Mouse (Mus musculus): ENCODE measurements around the gene Snai1. TPM values are rescaled to one million over a fixed set of nuclear protein-coding genes. Genes with fewer than 3 reads are reported as not detected.

Snai1 gene
- total RNA-seq, 2 experiments from 2014 or later, result 0.50 to 0.94 TPM

- no peak for DNase-seq
These were observed 18.3 kb upstream of the Snai1 start for GRCm38 (mm10) chr2:167519606-167520252.

- no peak for DNase-seq
These were observed 9.7 kb upstream of the Snai1 start for GRCm38 (mm10) chr2:167528278-167528677.

- no peak for DNase-seq
These were observed 8.0 kb upstream of the Snai1 start for GRCm38 (mm10) chr2:167529935-167530513.

- no peak for DNase-seq
These were observed 7.5 kb upstream of the Snai1 start for GRCm38 (mm10) chr2:167530536-167530935.

- peak in 1 of 2 experiments; percentile 21 for DNase-seq
These were observed 5.9 kb upstream of the Snai1 start for GRCm38 (mm10) chr2:167532131-167532530.

- no peak for DNase-seq
These were observed 4.1 kb upstream of the Snai1 start for GRCm38 (mm10) chr2:167533880-167534279.

- no peak for DNase-seq
These were observed 1.6 kb upstream of the Snai1 start for GRCm38 (mm10) chr2:167536320-167536945.

GRCm38 (mm10) chr2:167538671-167539306 is 794 bp downstream of the Snai1 start:
- no peak for DNase-seq

GRCm38 (mm10) chr2:167539536-167540476 is 1.8 kb downstream of the Snai1 start:
- DNase-seq, result no peak

- DNase-seq, result no peak
These were observed 2.6 kb downstream of the Snai1 start for GRCm38 (mm10) chr2:167540477-167541110.

GRCm38 (mm10) chr2:167541324-167541723 is 3.3 kb downstream of the Snai1 start:
- DNase-seq, result no peak

GRCm38 (mm10) chr2:167541761-167542160 is 3.8 kb downstream of the Snai1 start:
- DNase-seq, result no peak

GRCm38 (mm10) chr2:167542361-167542760 is 4.4 kb downstream of the Snai1 start:
- DNase-seq, result no peak

- DNase-seq, result no peak
These were observed 5.4 kb downstream of the Snai1 start for GRCm38 (mm10) chr2:167543121-167544003.

- DNase-seq, result peak in 1 of 2 experiments; percentile 14
These were observed 6.0 kb downstream of the Snai1 start for GRCm38 (mm10) chr2:167544004-167544356.

GRCm38 (mm10) chr2:167544456-167544855 is 6.5 kb downstream of the Snai1 start:
- no peak for DNase-seq

- DNase-seq, result no peak
These were observed 8.6 kb downstream of the Snai1 start for GRCm38 (mm10) chr2:167546447-167547195.

- DNase-seq, result no peak
These were observed 9.4 kb downstream of the Snai1 start for GRCm38 (mm10) chr2:167547444-167547843.

- no peak for DNase-seq
These were observed 11.0 kb downstream of the Snai1 start for GRCm38 (mm10) chr2:167548961-167549360.

GRCm38 (mm10) chr2:167550341-167550854 is 12.4 kb downstream of the Snai1 start:
- DNase-seq, result no peak

Measured in layer of hippocampus, postnatal 36 days (tissue).